7 mouse cellular contexts compared by ENCODE assay signal in genomic region chrY:74732116-74732515, GRCm38 (mm10).
DNase-seq lines count a peak whose midpoint lies in the region; TF ChIP-seq lines count a peak whose summit lies in the region.
"Not testable (repeated sequence)": the region's sequence is repeated elsewhere in the genome, so short reads cannot be mapped to it uniquely, and the experiment has no call there.

No protein-coding gene starts in this region.

- WGBS in thymus, adult 2 months: 100% methylated on average over 1 of the region's 9 CpGs

- H3K27me3 ChIP-seq in thymus, adult 2 months (ENCODE audit: control insufficient read depth, insufficient read depth, low read length): not testable (repeated sequence)

- not testable (repeated sequence) for H3K4me3 ChIP-seq in layer of hippocampus, adult 2 months; thymus, adult 2 months (ENCODE audit: control insufficient read depth, insufficient read depth, low read length)

- H3K36me3 ChIP-seq in thymus, adult 2 months (ENCODE audit: control insufficient read depth, insufficient read depth, low read length): not testable (repeated sequence)

- not testable (repeated sequence) for TF ChIP-seq CTCF in layer of hippocampus, adult 2 months (conservative IDR thresholded peaks at IDR 0.05); thymus, adult 2 months (IDR thresholded peaks at IDR 0.05; ENCODE audit: borderline replicate concordance, control insufficient read depth, extremely low read depth, insufficient read depth, low read length, poor library complexity)

- H3K4me1 ChIP-seq in thymus, adult 2 months (replicated peaks; ENCODE audit: control insufficient read depth, insufficient read depth, low read length): not testable (repeated sequence)

- not testable (repeated sequence) for TF ChIP-seq POLR2A in thymus, adult 2 months (IDR thresholded peaks at IDR 0.05; ENCODE audit: control insufficient read depth, extremely low read depth, insufficient read depth, low read length, poor library complexity)

- peak; percentile 53 for DNase-seq in cerebellum, adult 9-10 months
- peak; percentile 4 for DNase-seq in gastrocnemius, postnatal 25 days
- peak; percentile 0 for DNase-seq in heart, postnatal 4 days
- peak; percentile 15 to 53 for DNase-seq in layer of hippocampus, adult 2 months (ENCODE audit: low spot score in 2 of 2)
- DNase-seq in left cerebral cortex, postnatal 14 days (ENCODE audit: low spot score in 2 of 2): peak; percentile 8 to 67
- peak; percentile 0 for DNase-seq in ovary, postnatal 10 days (ENCODE audit: low spot score)
- peak; percentile 0 for DNase-seq in thymus, adult 2 months

- H3K27ac ChIP-seq in layer of hippocampus, adult 2 months; thymus, adult 2 months (ENCODE audit: control insufficient read depth, insufficient read depth, low read length): not testable (repeated sequence)

- intact Hi-C loops in left cerebral cortex, postnatal 14 days (cut with DNase I): not testable (repeated sequence)

Comparison
In these comparisons a context has a peak if more than half of its experiments do, and no peak if none do; other contexts are left out.
1. DNase-seq: peak in every context shown above with its lines; median percentile 53 in cerebellum, adult 9-10 months; 38 in left cerebral cortex, postnatal 14 days; 34 in layer of hippocampus, adult 2 months; 4 in gastrocnemius, postnatal 25 days; 0 in heart, postnatal 4 days; 0 in ovary, postnatal 10 days; 0 in thymus, adult 2 months.